11 mouse cellular contexts compared by ENCODE assay signal in the genomic region with DNA sequence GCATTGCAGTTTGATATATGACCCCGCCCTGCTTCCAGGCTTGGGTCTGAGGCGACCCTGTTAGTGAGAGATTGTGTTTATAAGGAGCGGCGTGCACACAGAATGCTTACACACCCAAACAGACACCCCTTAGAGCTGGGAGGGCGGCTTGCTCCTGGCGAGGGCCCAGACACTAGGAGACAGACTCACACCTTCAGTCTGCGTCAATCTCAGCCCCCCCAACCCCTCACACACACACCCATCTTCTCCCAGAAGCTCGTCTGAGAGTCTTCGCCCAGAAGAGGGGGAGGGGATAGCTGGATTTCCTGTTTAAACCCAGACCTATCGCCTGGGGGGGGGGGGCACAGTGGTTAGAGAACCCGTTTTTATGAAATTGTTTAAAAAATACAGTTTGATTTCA. TPM values are rescaled to one million over a fixed set of nuclear protein-coding genes. Genes with fewer than 3 reads are reported as not detected.
DNase-seq lines count a peak whose midpoint lies in the region; ATAC-seq lines count a peak whose summit lies in the region.
"Had no signal": no experiment of that assay in that cellular context is flagged by ENCODE, and none has a peak within 500 bp of the region (broad histone marks: within the 10 kb centered on the region; RNA-seq: fewer than 3 reads in every experiment).

No protein-coding gene starts in this region.

- peak; percentile 50 for DNase-seq in gastrocnemius, postnatal 14 days
- DNase-seq in gastrocnemius, adult 8-10 months (ENCODE audit: low spot score in 2 of 2): no peak
- DNase-seq in lung, postnatal 14 days: no peak
- DNase-seq in skeletal muscle tissue, adult 2 months (ENCODE audit: low read depth, low spot score): peak; percentile 65
- DNase-seq in left cerebral cortex, adult 18-20 months (ENCODE audit: low spot score in 2 of 2): no peak
- DNase-seq in left cerebral cortex, adult 11 months (ENCODE audit: low spot score): no peak

- WGBS in lung, embryonic 16.5 days: 5% methylated on average over 11 of the region's 11 CpGs
- 3% methylated on average over 9 of the region's 11 CpGs for WGBS in kidney, embryonic 15.5 days

- H3K4me3 ChIP-seq in lung, embryonic 16.5 days (ENCODE audit: low read length): no peak overlapping the region
- peak overlapping the region; percentile 58 for H3K4me3 ChIP-seq in kidney, embryonic 15.5 days (replicated peaks)

- intact Hi-C loops in gastrocnemius, postnatal 14 days (cut with DNase I; ENCODE audit: low total_unique reads): no loop called here

- H3K36me3 ChIP-seq in lung, embryonic 16.5 days (ENCODE audit: control insufficient read depth, insufficient read depth, low read length): no peaks in the 10 kb centered on the region
- H3K36me3 ChIP-seq in kidney, embryonic 15.5 days: no peaks in the 10 kb centered on the region
- H3K36me3 ChIP-seq: hindbrain, embryonic 12.5 days had no signal

- 0 out of 2 replicates have a peak overlapping the region, but pooled peaks have one; percentile 62 for H3K4me2 ChIP-seq in lung, embryonic 16.5 days (ENCODE audit: low read depth, low read length)
- peak overlapping the region; percentile 78 for H3K4me2 ChIP-seq in kidney, embryonic 15.5 days

- H3K27ac ChIP-seq in lung, embryonic 16.5 days (ENCODE audit: low read length): no peak overlapping the region
- peak overlapping the region; percentile 96 for H3K27ac ChIP-seq in kidney, embryonic 15.5 days
- H3K27ac ChIP-seq: hindbrain, embryonic 12.5 days had no signal

- ATAC-seq in lung, embryonic 16.5 days (ENCODE audit: low read depth): 0 out of 2 replicates have a peak, but pooled peaks have one; percentile 16
- ATAC-seq in kidney, embryonic 15.5 days (replicated peaks; ENCODE audit: low FRiP score): peak; percentile 16; the same call in 1 of the 2 replicates

- no peak overlapping the region for H3K9ac ChIP-seq in lung, embryonic 16.5 days (ENCODE audit: low read length)
- peak overlapping the region; percentile 80 for H3K9ac ChIP-seq in kidney, embryonic 15.5 days

- no peaks in the 10 kb centered on the region for H3K9me3 ChIP-seq in lung, embryonic 16.5 days (ENCODE audit: control insufficient read depth, low read length)
- H3K9me3 ChIP-seq in kidney, embryonic 15.5 days (replicated peaks): no peaks in the 10 kb centered on the region
- H3K9me3 ChIP-seq: hindbrain, embryonic 12.5 days had no signal

- peaks cover 95% of the 10 kb centered on the region for H3K27me3 ChIP-seq in lung, embryonic 16.5 days (ENCODE audit: control insufficient read depth, insufficient read depth, low read depth, low read length)
- H3K27me3 ChIP-seq in kidney, embryonic 15.5 days: peaks cover 64% of the 10 kb centered on the region

- H3K4me1 ChIP-seq in lung, embryonic 16.5 days (replicated peaks; ENCODE audit: control insufficient read depth, insufficient read depth, low read length): no peaks in the 10 kb centered on the region; the same call in 1 of the 2 replicates
- H3K4me1 ChIP-seq in kidney, embryonic 15.5 days: peaks cover 84% of the 10 kb centered on the region

RNA-seq across cellular contexts. Expression of a gene that starts 1.9 kb away (rescaled TPM):
- total RNA-seq in gastrocnemius, postnatal 14 days (2021): 1 to 10 TPM; 5.2 to 5.9 TPM
- total RNA-seq in gastrocnemius, adult 8-10 months (2022): 1 to 10 TPM; 4.5 to 6.3 (median 5.2) TPM
- 0.36 TPM in 2 replicates for polyA plus RNA-seq in lung, embryonic 16.5 days (2015; fragmentation: Nextera tagmentation; extraction: Ambion mirVana)
- polyA plus RNA-seq in kidney, embryonic 15.5 days (2015; fragmentation: Nextera tagmentation; extraction: Ambion mirVana): 10.9 and 11.0 TPM in 2 replicates
- total RNA-seq in left cerebral cortex, adult 18-20 months (2021): not detected
- total RNA-seq: left cerebral cortex, postnatal 36 days; midbrain, postnatal 0 days had no signal
- polyA plus RNA-seq: midbrain, postnatal 0 days had no signal

RNA-seq across cellular contexts. Expression of a gene that starts 9.5 kb away (rescaled TPM):
- 1 to 10 TPM; 1.1 to 1.2 TPM for total RNA-seq in gastrocnemius, postnatal 14 days (2021)
- total RNA-seq in gastrocnemius, adult 8-10 months (2022): 1 to 10 TPM; 1.3 to 1.5 (median 1.4) TPM
- polyA plus RNA-seq in lung, embryonic 16.5 days (2015; fragmentation: Nextera tagmentation; extraction: Ambion mirVana): 0.10 and 0.30 TPM in 2 replicates
- polyA plus RNA-seq in kidney, embryonic 15.5 days (2015; fragmentation: Nextera tagmentation; extraction: Ambion mirVana): 8.7 and 11.1 TPM in 2 replicates
- total RNA-seq in left cerebral cortex, adult 18-20 months (2021): not detected
- total RNA-seq: left cerebral cortex, postnatal 36 days; midbrain, postnatal 0 days had no signal
- polyA plus RNA-seq: hindbrain, embryonic 12.5 days; midbrain, postnatal 0 days had no signal

RNA-seq across cellular contexts. Expression of a gene that starts 18.8 kb away (rescaled TPM):
- 1 to 10 TPM; 3.8 to 5.0 TPM for total RNA-seq in gastrocnemius, postnatal 14 days (2021)
- total RNA-seq in gastrocnemius, adult 8-10 months (2022): 1 to 10 TPM; 4.6 to 5.6 (median 4.7) TPM
- 0.93 and 1.4 TPM in 2 replicates for polyA plus RNA-seq in lung, embryonic 16.5 days (2015; fragmentation: Nextera tagmentation; extraction: Ambion mirVana)
- polyA plus RNA-seq in kidney, embryonic 15.5 days (2015; fragmentation: Nextera tagmentation; extraction: Ambion mirVana): 7.9 and 10.2 TPM in 2 replicates
- not detected for total RNA-seq in left cerebral cortex, adult 18-20 months (2021)
- total RNA-seq: left cerebral cortex, postnatal 36 days had no signal
- polyA plus RNA-seq: midbrain, postnatal 0 days had no signal

RNA-seq across cellular contexts. Expression of a gene that starts 23.7 kb away (rescaled TPM):
- 1 to 10 TPM; 5.7 to 5.8 TPM for total RNA-seq in gastrocnemius, postnatal 14 days (2021)
- 1 to 10 TPM; 5.3 to 7.4 (median 6.0) TPM for total RNA-seq in gastrocnemius, adult 8-10 months (2022)
- polyA plus RNA-seq in lung, embryonic 16.5 days (2015; fragmentation: Nextera tagmentation; extraction: Ambion mirVana): not detected in 2 replicates
- 10.0 and 10.7 TPM in 2 replicates for polyA plus RNA-seq in kidney, embryonic 15.5 days (2015; fragmentation: Nextera tagmentation; extraction: Ambion mirVana)
- not detected for total RNA-seq in left cerebral cortex, adult 18-20 months (2021)
- total RNA-seq: left cerebral cortex, postnatal 36 days; midbrain, postnatal 0 days had no signal
- polyA plus RNA-seq: hindbrain, embryonic 12.5 days; midbrain, postnatal 0 days had no signal

RNA-seq across cellular contexts. Expression of a gene that starts 32.7 kb away (rescaled TPM):
- 1 to 10 TPM; 1.4 to 1.8 TPM for total RNA-seq in gastrocnemius, postnatal 14 days (2021)
- total RNA-seq in gastrocnemius, adult 8-10 months (2022): 1 to 10 TPM; 1.6 to 3.4 (median 2.4) TPM
- 0.31 TPM in 2 replicates for polyA plus RNA-seq in lung, embryonic 16.5 days (2015; fragmentation: Nextera tagmentation; extraction: Ambion mirVana)
- 3.6 and 4.8 TPM in 2 replicates for polyA plus RNA-seq in kidney, embryonic 15.5 days (2015; fragmentation: Nextera tagmentation; extraction: Ambion mirVana)
- not detected for total RNA-seq in left cerebral cortex, adult 18-20 months (2021)
- total RNA-seq: left cerebral cortex, postnatal 36 days had no signal
- polyA plus RNA-seq: midbrain, postnatal 0 days had no signal

Comparison
In these comparisons a context has a peak if more than half of its experiments do, and no peak if none do; other contexts are left out.
1. DNase-seq: peak in gastrocnemius, postnatal 14 days (single experiment) and skeletal muscle tissue, adult 2 months (single experiment); none in gastrocnemius, adult 8-10 months (0 of 2), lung, postnatal 14 days (single experiment), left cerebral cortex, adult 18-20 months (0 of 2) and left cerebral cortex, adult 11 months (single experiment).
2. RNA of a gene that starts 1.9 kb away (total RNA-seq): 5.2 to 5.9 TPM in gastrocnemius, postnatal 14 days and 4.5 to 6.3 TPM in gastrocnemius, adult 8-10 months; not detected in left cerebral cortex, adult 18-20 months; every median in the first group is over 4 times any median in the second.
3. RNA of a gene that starts 18.8 kb away (total RNA-seq): 3.8 to 5.0 TPM in gastrocnemius, postnatal 14 days and 4.6 to 5.6 TPM in gastrocnemius, adult 8-10 months; not detected in left cerebral cortex, adult 18-20 months; every median in the first group is over 4 times any median in the second.